Mouse (Mus musculus) liver, adult 2 months (tissue): Measurements from ENCODE around the gene Tet3. TPM values are rescaled to one million over a fixed set of nuclear protein-coding genes. Genes with fewer than 3 reads are reported as not detected.

ENCODE experiments used
- DNase-seq: peaks from one replicate; pipeline ENCODE4 v3.0.0-alpha.2; 2011; ENCODE audit warnings: low read depth, low spot score; ENCODE audit errors: extremely low read depth
- H3K27ac ChIP-seq: fragments of 200-500 bp; replicated peaks from 2 replicates; pipeline ENCODE4 v1.5.1; 2012; ENCODE audit warnings: low read depth, mild to moderate bottlenecking, control low read depth, inconsistent platforms, low read length; ENCODE audit not compliant: insufficient read depth
- H3K27me3 ChIP-seq: fragments of 200-500 bp; 2 replicates; pipeline ENCODE4 v1.6.1; 2012; ENCODE audit warnings: mild to moderate bottlenecking, moderate library complexity, low read length, inconsistent platforms; ENCODE audit not compliant: control insufficient read depth, insufficient read depth
- H3K36me3 ChIP-seq: fragments of 200-500 bp; 2 replicates; pipeline ENCODE4 v1.6.1; 2012; ENCODE audit warnings: low read length, inconsistent platforms; ENCODE audit not compliant: control insufficient read depth, insufficient read depth
- H3K4me1 ChIP-seq: fragments of 200-500 bp; 2 replicates; pipeline ENCODE4 v1.6.1; 2011; ENCODE audit warnings: low read length; ENCODE audit not compliant: control insufficient read depth, insufficient read depth
- H3K4me3 ChIP-seq: fragments of 200-500 bp; 2 replicates; pipeline ENCODE4 v1.5.1; 2011; ENCODE audit warnings: low read depth, mild to moderate bottlenecking, control low read depth, low read length, moderate library complexity; ENCODE audit not compliant: insufficient read depth
- H3K79me2 ChIP-seq: fragments of 200-500 bp; 2 replicates; pipeline ENCODE4 v1.6.1; 2012; ENCODE audit warnings: inconsistent platforms, mild to moderate bottlenecking, low read length, moderate library complexity; ENCODE audit not compliant: control insufficient read depth, insufficient read depth
- H3K9ac ChIP-seq: fragments of 200-500 bp; 2 replicates; pipeline ENCODE4 v1.6.1; 2012; ENCODE audit warnings: low read depth, mild to moderate bottlenecking, control low read depth, inconsistent platforms, low read length
- CTCF ChIP-seq: fragments of 200-500 bp; IDR thresholded peaks from 2 replicates; pipeline ENCODE4 v1.5.1; 2011; ENCODE audit warnings: low read depth, low read length, control low read depth
- POLR2A ChIP-seq: fragments of 200-500 bp; IDR thresholded peaks from 2 replicates; pipeline ENCODE4 v1.6.1; 2011; ENCODE audit warnings: low read length, control low read depth; ENCODE audit not compliant: insufficient read depth; ENCODE audit errors: extremely low read depth
- WGBS: fragments of 180-500 bp; shearing (Covaris S2); methylation state at CpG from one replicate; pipeline ENCODE4 v1.1.7; 2018; 5-methylcytosine and 5-hydroxymethylcytosine counted together
- polyA plus RNA-seq: library from polyadenylated mRNA; depleted of rRNA; stranded (reverse); fragments of >200 nt; gene quantifications from 2 replicates; pipeline ENCODE4 v1.2.3, GENCODE M21; 2012
- total RNA-seq: library from RNA; depleted of rRNA; stranded (reverse); fragments of >200 nt; gene quantifications from 2 replicates; pipeline ENCODE4 v1.2.3, GENCODE M21; 2014

The Tet3 gene
- total and polyA plus RNA-seq, 2 experiments, result 4.5 to 4.6 TPM

- H3K79me2 ChIP-seq, result peaks cover 32% of the 10 kb centered on the region; the same call in 1 of the 2 replicates
- H3K4me3 ChIP-seq, result no peak overlapping the region
- no peak overlapping the region for H3K27ac ChIP-seq
- H3K4me1 ChIP-seq, result peaks cover 13% of the 10 kb centered on the region
- WGBS, result 78% methylated on average over 6 of the region's 6 CpGs
- DNase-seq, result no peak
- H3K9ac ChIP-seq, result no peak overlapping the region
- no peak for TF ChIP-seq POLR2A
- no peak for TF ChIP-seq CTCF
- no peaks in the 10 kb centered on the region for H3K36me3 ChIP-seq
- no peaks in the 10 kb centered on the region for H3K27me3 ChIP-seq
Measured at GRCm38 (mm10) chr6:83427512-83427911, 31.4 kb downstream of the Tet3 start.

- no peak overlapping the region for H3K9ac ChIP-seq
- H3K27ac ChIP-seq, result no peak overlapping the region
- no peak overlapping the region for H3K4me3 ChIP-seq
- H3K79me2 ChIP-seq, result peaks cover 26% of the 10 kb centered on the region; the same call in 1 of the 2 replicates
- TF ChIP-seq POLR2A (no peak), CTCF (no peak)
- H3K27me3 ChIP-seq, result no peaks in the 10 kb centered on the region
- no peak for DNase-seq
- H3K36me3 ChIP-seq, result no peaks in the 10 kb centered on the region
- WGBS, result 95% methylated on average over 3 of the region's 3 CpGs
- H3K4me1 ChIP-seq, result peaks cover 17% of the 10 kb centered on the region
Measured at GRCm38 (mm10) chr6:83426576-83426975, 32.3 kb downstream of the Tet3 start.

- 86% methylated on average over 4 of the region's 4 CpGs for WGBS
- Histone ChIP-seq H3K27me3 (no peaks in the 10 kb centered on the region), H3K27ac (0 out of 2 replicates have a peak overlapping the region, but pooled peaks have one; percentile 20)
Measured at GRCm38 (mm10) chr6:83424053-83424404, 34.9 kb downstream of the Tet3 start.

GRCm38 (mm10) chr6:83423400-83424052, 35.4 kb downstream of the Tet3 start:
- Histone ChIP-seq H3K9ac (no peak overlapping the region), H3K27me3 (no peaks in the 10 kb centered on the region), H3K36me3 (no peaks in the 10 kb centered on the region), H3K4me1 (peaks cover 17% of the 10 kb centered on the region), H3K79me2 (peaks cover 24% of the 10 kb centered on the region; the same call in 1 of the 2 replicates), H3K4me3 (no peak overlapping the region), H3K27ac (0 out of 2 replicates have a peak overlapping the region, but pooled peaks have one; percentile 20)
- WGBS, result 77% methylated on average over 8 of the region's 8 CpGs
- DNase-seq, result no peak
- no peak for TF ChIP-seq POLR2A
- no peak for TF ChIP-seq CTCF

More at GRCm38 (mm10) chr6:83424053-83424404, 34.9 kb downstream of the Tet3 start:
- no peak overlapping the region for H3K4me3 ChIP-seq
- H3K4me1 ChIP-seq, result peaks cover 17% of the 10 kb centered on the region
- DNase-seq, result no peak
- TF ChIP-seq CTCF, result no peak
- no peak for TF ChIP-seq POLR2A
- H3K9ac ChIP-seq, result no peak overlapping the region
- no peaks in the 10 kb centered on the region for H3K36me3 ChIP-seq
- H3K79me2 ChIP-seq, result peaks cover 23% of the 10 kb centered on the region; the same call in 1 of the 2 replicates

GRCm38 (mm10) chr6:83421866-83422649, 36.8 kb downstream of the Tet3 start:
- WGBS, result 18% methylated on average over 11 of the region's 11 CpGs
- peak; percentile 91 for DNase-seq
- Histone ChIP-seq H3K4me3 (no peak overlapping the region), H3K27me3 (no peaks in the 10 kb centered on the region), H3K4me1 (peaks cover 14% of the 10 kb centered on the region), H3K36me3 (no peaks in the 10 kb centered on the region), H3K9ac (no peak overlapping the region), H3K27ac (peak overlapping the region; percentile 25), H3K79me2 (peaks cover 22% of the 10 kb centered on the region; the same call in 1 of the 2 replicates)
- TF ChIP-seq CTCF (no peak), POLR2A (no peak)
